Mouse (Mus musculus) fat pad, adult 2 months (tissue): ENCODE data around the gene Mrpl43.
"Not testable (repeated sequence)": the region's sequence is repeated elsewhere in the genome, so short reads cannot be mapped to it uniquely, and the experiment has no call there.

Source experiments
- DNase-seq: peaks from one replicate; pipeline ENCODE4 v3.0.0-alpha.2; 2011; ENCODE audit warnings: low read depth, low spot score; ENCODE audit errors: extremely low read depth

Mrpl43 gene

GRCm38 (mm10) chr19:45005957-45006712 lies at the start of gene Mrpl43:
Gene Mrpl43, minus strand, starts transcription at chr19:45006442.
- no peak for DNase-seq

- DNase-seq: no peak
Measured at GRCm38 (mm10) chr19:45054892-45055690, 48.8 kb upstream of the Mrpl43 start.

GRCm38 (mm10) chr19:45053451-45053850 lies 47.2 kb upstream of the Mrpl43 start:
- DNase-seq: no peak

- DNase-seq: no peak
Measured at GRCm38 (mm10) chr19:45049523-45049922, 43.3 kb upstream of the Mrpl43 start.

GRCm38 (mm10) chr19:45048644-45049365 lies 42.6 kb upstream of the Mrpl43 start:
- DNase-seq: no peak

GRCm38 (mm10) chr19:45047935-45048643 lies 41.8 kb upstream of the Mrpl43 start:
- DNase-seq: no peak

- DNase-seq: no peak
Measured at GRCm38 (mm10) chr19:45047417-45047934, 41.2 kb upstream of the Mrpl43 start, which contains the start of gene Sfxn3. Gene Sfxn3, plus strand, starts transcription at chr19:45047503.

GRCm38 (mm10) chr19:45046523-45047321 lies 40.5 kb upstream of the Mrpl43 start:
- DNase-seq: no peak

- DNase-seq: no peak
Measured at GRCm38 (mm10) chr19:45045651-45046050, 39.4 kb upstream of the Mrpl43 start, which contains the start of gene Pdzd7. Gene Pdzd7, minus strand, starts transcription at chr19:45045717.

GRCm38 (mm10) chr19:45045236-45045635 lies 39.0 kb upstream of the Mrpl43 start:
- no peak for DNase-seq

- no peak for DNase-seq
Measured at GRCm38 (mm10) chr19:45044389-45044927, 38.2 kb upstream of the Mrpl43 start.

- DNase-seq: no peak
Measured at GRCm38 (mm10) chr19:45040214-45040613, 34.0 kb upstream of the Mrpl43 start.

- not testable (repeated sequence) for DNase-seq
Measured at GRCm38 (mm10) chr19:45038198-45038597, 32.0 kb upstream of the Mrpl43 start.

GRCm38 (mm10) chr19:45036867-45037266 lies 30.6 kb upstream of the Mrpl43 start:
- no peak for DNase-seq

- no peak for DNase-seq
Measured at GRCm38 (mm10) chr19:45032570-45033332, 26.5 kb upstream of the Mrpl43 start.

GRCm38 (mm10) chr19:45031780-45032179 lies 25.5 kb upstream of the Mrpl43 start:
- DNase-seq: no peak

- DNase-seq: no peak
Measured at GRCm38 (mm10) chr19:45030746-45031693, 24.8 kb upstream of the Mrpl43 start.
